Mouse (Mus musculus) stomach, postnatal 0 days (tissue): ENCODE results near the gene Pde6d.

Source experiments
- CTCF ChIP-seq: IDR thresholded peaks from 2 replicates; pipeline ENCODE4 v1.5.1; 2016; ENCODE audit warnings: antibody characterized with exemption, low read depth, mild to moderate bottlenecking, moderate library complexity
- EP300 ChIP-seq: optimal IDR thresholded peaks from 2 replicates; pipeline ENCODE3; 2016; ENCODE audit warnings: antibody characterized with exemption

GRCm38 (mm10) chr1:86523776-86524618 lies 58.4 kb downstream of the Pde6d start:
- TF ChIP-seq CTCF, result no peak
- TF ChIP-seq EP300, result no peak
